Mouse (Mus musculus) spleen, adult 2 months (tissue): ENCODE data around the gene Gcc1.

Experiments used
- CTCF ChIP-seq: fragments of 200-500 bp; IDR thresholded peaks from 2 replicates; pipeline ENCODE4 v1.5.1; 2011; ENCODE audit warnings: mild to moderate bottlenecking, inconsistent platforms; ENCODE audit not compliant: insufficient read depth, insufficient read length, insufficient replicate concordance; ENCODE audit errors: extremely low read depth
- POLR2A ChIP-seq: fragments of 200-500 bp; IDR thresholded peaks from 2 replicates; pipeline ENCODE4 v1.6.1; 2011; ENCODE audit warnings: low read depth, low read length, inconsistent platforms

GRCm38 (mm10) chr6:28367575-28367974, 60.6 kb downstream of the Gcc1 start:
- TF ChIP-seq CTCF, result no peak
- no peak for TF ChIP-seq POLR2A
